Mouse (Mus musculus) layer of hippocampus, postnatal 36 days (tissue): ENCODE measurements around the gene 9130008F23Rik. TPM values are rescaled to one million over a fixed set of nuclear protein-coding genes. Genes with fewer than 3 reads are reported as not detected.

ENCODE experiments used
- total RNA-seq, 2 experiments: library from RNA; stranded (reverse); gene quantifications; 2 replicates each; pipeline ENCODE4 v1.2.3; 2021

Gene 9130008F23Rik
- total RNA-seq, 2 experiments from 2014 or later = 0.15 TPM; not detected in 1

Other genes starting within 250 kb of the 9130008F23Rik start
- gene Esp3, start 248.5 kb downstream of the 9130008F23Rik start, total RNA-seq = not detected
- not detected for gene Esp1, start 153.4 kb downstream of the 9130008F23Rik start, total RNA-seq
- not detected for gene Crisp2, start 73.6 kb downstream of the 9130008F23Rik start, total RNA-seq
- gene Rhag, start 69.4 kb downstream of the 9130008F23Rik start, total RNA-seq = not detected
- not detected for gene Glyatl3, start 33.8 kb upstream of the 9130008F23Rik start, total RNA-seq
- 10 to 100 TPM; 41.9 to 42.8 TPM for gene Mut, start 54.1 kb upstream of the 9130008F23Rik start, total RNA-seq
- gene Cenpq, start 54.5 kb upstream of the 9130008F23Rik start, total RNA-seq = 1 to 10 TPM; 3.0 to 3.9 TPM